In genomic region chr6:82457163-82457763, GRCm38 (mm10) we compare ENCODE assay signal across 19 mouse cellular contexts. TPM values are rescaled to one million over a fixed set of nuclear protein-coding genes. Genes with fewer than 3 reads are reported as not detected.
"Had no signal": no experiment of that assay in that cellular context is flagged by ENCODE, and none has a peak within 500 bp of the region (broad histone marks: within the 10 kb centered on the region; RNA-seq: fewer than 3 reads in every experiment).

No protein-coding gene starts in this region.

- H3K9ac ChIP-seq: lung, embryonic 14.5 days; midbrain, embryonic 12.5 days; neural tube, embryonic 13.5 days; neural tube, embryonic 15.5 days had no signal

- DNase-seq: lung, embryonic 14.5 days; lung, postnatal 10 days; lung, postnatal 4 days; midbrain, embryonic 14.5 days; retina, postnatal 1 day; right cerebral cortex, adult 18-20 months; right cerebral cortex, postnatal 25 days; right cerebral cortex, postnatal 4 days; spleen, adult 18-20 months; thymus, adult 18-20 months; thymus, postnatal 14 days; thymus, postnatal 36 days had no signal

- ATAC-seq: midbrain, embryonic 16.5 days had no signal

- H3K4me3 ChIP-seq: midbrain, embryonic 10.5 days; midbrain, embryonic 12.5 days; myocyte; neural tube, embryonic 13.5 days; neural tube, embryonic 15.5 days had no signal

- H3K4me1 ChIP-seq: midbrain, embryonic 10.5 days had no signal

- H3K27ac ChIP-seq: midbrain, embryonic 10.5 days; midbrain, embryonic 12.5 days; neural tube, embryonic 13.5 days; neural tube, embryonic 15.5 days had no signal

- H3K36me3 ChIP-seq: midbrain, embryonic 10.5 days; midbrain, embryonic 12.5 days; neural tube, embryonic 13.5 days; neural tube, embryonic 15.5 days had no signal

- H3K4me2 ChIP-seq: lung, embryonic 14.5 days; midbrain, embryonic 12.5 days; neural tube, embryonic 13.5 days; neural tube, embryonic 15.5 days had no signal

- H3K9me3 ChIP-seq: midbrain, embryonic 10.5 days; midbrain, embryonic 12.5 days; neural tube, embryonic 13.5 days; neural tube, embryonic 15.5 days had no signal

- H3K27me3 ChIP-seq: midbrain, embryonic 12.5 days; neural tube, embryonic 13.5 days; neural tube, embryonic 15.5 days had no signal

RNA-seq across cellular contexts. Expression of gene Tacr1, which starts 55.1 kb away (rescaled TPM):
- total RNA-seq: megakaryocyte, adult 5-6 weeks had no signal
- polyA plus RNA-seq: myocyte had no signal
